Mouse (Mus musculus): ENCODE measurements at regions not wholly inside any gene's neighbourhood (a gene's known extent, or its start where the extent isn't known, plus 50 kb on each side); places are given as distances from the start of the nearest gene placed in this dataset.

- Histone ChIP-seq H3K27me3 (ENCODE audit: control insufficient read depth, insufficient read depth, low read length) (no peaks in the 10 kb centered on the region), H3K4me1 (ENCODE audit: control insufficient read depth, insufficient read depth, low read length) (no peaks in the 10 kb centered on the region; the same call in 1 of the 2 replicates), H3K9ac (ENCODE audit: low read length) (no peak overlapping the region), H3K27ac (replicated peaks; ENCODE audit: low read depth, low read length) (no peak overlapping the region), H3K9me3 (ENCODE audit: control insufficient read depth, low read length) (no peaks in the 10 kb centered on the region), H3K4me3 (ENCODE audit: low read depth, low read length) (no peak overlapping the region), H3K4me2 (ENCODE audit: low read depth, severe bottlenecking) (no peak overlapping the region), H3K36me3 (ENCODE audit: control insufficient read depth, insufficient read depth, low read length) (no peaks in the 10 kb centered on the region)
- ATAC-seq (ENCODE audit: insufficient number of reproducible peaks, low FRiP score, low TSS enrichment, low read depth) (no peak), DNase-seq (ENCODE audit: low spot score) (no peak)
- WGBS: 73% methylated on average over 5 of the region's 5 CpGs
Measured at GRCm38 (mm10) chr9:87968190-87969082, 237.4 kb upstream of the Tbx18 start.

- Histone ChIP-seq H3K27ac (replicated peaks; ENCODE audit: low read depth, low read length) (no peak overlapping the region), H3K9me3 (ENCODE audit: control insufficient read depth, low read length) (no peaks in the 10 kb centered on the region), H3K36me3 (ENCODE audit: control insufficient read depth, insufficient read depth, low read length) (no peaks in the 10 kb centered on the region), H3K4me1 (ENCODE audit: control insufficient read depth, insufficient read depth, low read length) (no peaks in the 10 kb centered on the region), H3K9ac (ENCODE audit: low read length) (no peak overlapping the region), H3K4me3 (ENCODE audit: low read depth, low read length) (no peak overlapping the region), H3K4me2 (ENCODE audit: low read depth, severe bottlenecking) (no peak overlapping the region), H3K27me3 (ENCODE audit: control insufficient read depth, insufficient read depth, low read length) (no peaks in the 10 kb centered on the region)
- DNase-seq (ENCODE audit: low spot score): no peak
- no peak for ATAC-seq (ENCODE audit: insufficient number of reproducible peaks, low FRiP score, low TSS enrichment, low read depth)
Measured at GRCm38 (mm10) chr9:87970586-87970985, 239.5 kb upstream of the Tbx18 start.

- H3K9me3 ChIP-seq (ENCODE audit: control insufficient read depth, low read length): no peaks in the 10 kb centered on the region
- no peak overlapping the region for H3K4me2 ChIP-seq (ENCODE audit: low read depth, severe bottlenecking)
- H3K27ac ChIP-seq (replicated peaks; ENCODE audit: low read depth, low read length): no peak overlapping the region
- H3K36me3 ChIP-seq (ENCODE audit: control insufficient read depth, insufficient read depth, low read length): no peaks in the 10 kb centered on the region
- no peak for ATAC-seq (ENCODE audit: insufficient number of reproducible peaks, low FRiP score, low TSS enrichment, low read depth)
- H3K9ac ChIP-seq (ENCODE audit: low read length): no peak overlapping the region
- WGBS: 91% methylated on average over 3 of the region's 3 CpGs
- H3K27me3 ChIP-seq (ENCODE audit: control insufficient read depth, insufficient read depth, low read length): no peaks in the 10 kb centered on the region
- DNase-seq (ENCODE audit: low spot score): no peak
- no peak overlapping the region for H3K4me3 ChIP-seq (ENCODE audit: low read depth, low read length)
- no peaks in the 10 kb centered on the region for H3K4me1 ChIP-seq (ENCODE audit: control insufficient read depth, insufficient read depth, low read length)
Measured at GRCm38 (mm10) chr9:87971791-87972190, 240.7 kb upstream of the Tbx18 start.

- DNase-seq (ENCODE audit: low spot score): peak; percentile 70
- Histone ChIP-seq H3K4me2 (ENCODE audit: low read depth, severe bottlenecking) (no peak overlapping the region), H3K27me3 (ENCODE audit: control insufficient read depth, insufficient read depth, low read length) (no peaks in the 10 kb centered on the region), H3K4me1 (ENCODE audit: control insufficient read depth, insufficient read depth, low read length) (no peaks in the 10 kb centered on the region), H3K4me3 (ENCODE audit: low read depth, low read length) (no peak overlapping the region), H3K9me3 (ENCODE audit: control insufficient read depth, low read length) (no peaks in the 10 kb centered on the region), H3K27ac (replicated peaks; ENCODE audit: low read depth, low read length) (no peak overlapping the region), H3K36me3 (ENCODE audit: control insufficient read depth, insufficient read depth, low read length) (no peaks in the 10 kb centered on the region), H3K9ac (ENCODE audit: low read length) (no peak overlapping the region)
- 45% methylated on average over 6 of the region's 6 CpGs for WGBS
- no peak for ATAC-seq (ENCODE audit: insufficient number of reproducible peaks, low FRiP score, low TSS enrichment, low read depth)
Measured at GRCm38 (mm10) chr9:87973531-87973930, 242.5 kb upstream of the Tbx18 start.

GRCm38 (mm10) chr9:87984910-87985309 lies 253.8 kb upstream of the Tbx18 start:
- WGBS: 12% methylated on average over 3 of the region's 3 CpGs
- no peak overlapping the region for H3K4me2 ChIP-seq (ENCODE audit: low read depth, severe bottlenecking)
- no peak overlapping the region for H3K4me3 ChIP-seq (ENCODE audit: low read depth, low read length)
- no peaks in the 10 kb centered on the region for H3K36me3 ChIP-seq (ENCODE audit: control insufficient read depth, insufficient read depth, low read length)
- H3K9ac ChIP-seq (ENCODE audit: low read length): no peak overlapping the region
- peaks cover 5% of the 10 kb centered on the region for H3K4me1 ChIP-seq (ENCODE audit: control insufficient read depth, insufficient read depth, low read length)
- H3K27ac ChIP-seq (replicated peaks; ENCODE audit: low read depth, low read length): no peak overlapping the region; the same call in 1 of the 2 replicates
- ATAC-seq (ENCODE audit: insufficient number of reproducible peaks, low FRiP score, low TSS enrichment, low read depth): peak; percentile 89
- H3K27me3 ChIP-seq (ENCODE audit: control insufficient read depth, insufficient read depth, low read length): no peaks in the 10 kb centered on the region
- peak; percentile 79 for DNase-seq (ENCODE audit: low spot score)
- H3K9me3 ChIP-seq (ENCODE audit: control insufficient read depth, low read length): no peaks in the 10 kb centered on the region

- Histone ChIP-seq H3K4me2 (ENCODE audit: low read depth, severe bottlenecking) (no peak overlapping the region), H3K4me1 (ENCODE audit: control insufficient read depth, insufficient read depth, low read length) (peaks cover 5% of the 10 kb centered on the region), H3K9ac (ENCODE audit: low read length) (no peak overlapping the region), H3K9me3 (ENCODE audit: control insufficient read depth, low read length) (no peaks in the 10 kb centered on the region), H3K27ac (replicated peaks; ENCODE audit: low read depth, low read length) (no peak overlapping the region), H3K4me3 (ENCODE audit: low read depth, low read length) (no peak overlapping the region), H3K36me3 (ENCODE audit: control insufficient read depth, insufficient read depth, low read length) (no peaks in the 10 kb centered on the region), H3K27me3 (ENCODE audit: control insufficient read depth, insufficient read depth, low read length) (no peaks in the 10 kb centered on the region)
- DNase-seq (ENCODE audit: low spot score) (no peak), ATAC-seq (ENCODE audit: insufficient number of reproducible peaks, low FRiP score, low TSS enrichment, low read depth) (peak; percentile 60)
- WGBS: 15% methylated on average over 4 of the region's 4 CpGs
Measured at GRCm38 (mm10) chr9:87985439-87985838, 254.4 kb upstream of the Tbx18 start.

GRCm38 (mm10) chr9:88005945-88006700 lies 275.1 kb upstream of the Tbx18 start:
- no peaks in the 10 kb centered on the region for H3K4me1 ChIP-seq (ENCODE audit: control insufficient read depth, insufficient read depth, low read length)
- H3K4me3 ChIP-seq (ENCODE audit: low read depth, low read length): no peak overlapping the region
- no peak overlapping the region for H3K27ac ChIP-seq (replicated peaks; ENCODE audit: low read depth, low read length)
- no peaks in the 10 kb centered on the region for H3K36me3 ChIP-seq (ENCODE audit: control insufficient read depth, insufficient read depth, low read length)
- no peaks in the 10 kb centered on the region for H3K27me3 ChIP-seq (ENCODE audit: control insufficient read depth, insufficient read depth, low read length)
- ATAC-seq (ENCODE audit: insufficient number of reproducible peaks, low FRiP score, low TSS enrichment, low read depth) (no peak), DNase-seq (ENCODE audit: low spot score) (no peak)
- H3K9me3 ChIP-seq (ENCODE audit: control insufficient read depth, low read length): no peaks in the 10 kb centered on the region
- H3K4me2 ChIP-seq (ENCODE audit: low read depth, severe bottlenecking): no peak overlapping the region
- WGBS: 90% methylated on average over 8 of the region's 8 CpGs
- no peak overlapping the region for H3K9ac ChIP-seq (ENCODE audit: low read length)

- Histone ChIP-seq H3K27ac (replicated peaks; ENCODE audit: low read depth, low read length) (no peak overlapping the region), H3K4me3 (ENCODE audit: low read depth, low read length) (no peak overlapping the region)
- 30% methylated on average over 3 of the region's 3 CpGs for whole genome bisulfite sequencing
Measured at GRCm38 (mm10) chr9:88023752-88024151, 292.7 kb upstream of the Tbx18 start.

More at GRCm38 (mm10) chr9:88023752-88024151, 292.7 kb upstream of the Tbx18 start:
- Histone ChIP-seq H3K27me3 (ENCODE audit: control insufficient read depth, insufficient read depth, low read length) (no peaks in the 10 kb centered on the region), H3K4me1 (ENCODE audit: control insufficient read depth, insufficient read depth, low read length) (no peaks in the 10 kb centered on the region; the same call in 1 of the 2 replicates), H3K9ac (ENCODE audit: low read length) (no peak overlapping the region), H3K4me2 (ENCODE audit: low read depth, severe bottlenecking) (no peak overlapping the region), H3K9me3 (ENCODE audit: control insufficient read depth, low read length) (no peaks in the 10 kb centered on the region), H3K36me3 (ENCODE audit: control insufficient read depth, insufficient read depth, low read length) (no peaks in the 10 kb centered on the region)
- peak; percentile 72; the same call in 1 of the 2 replicates for ATAC-seq (ENCODE audit: insufficient number of reproducible peaks, low FRiP score, low TSS enrichment, low read depth)
- DNase-seq (ENCODE audit: low spot score): no peak

Measured in limb, embryonic 11.5 days (tissue).